Mouse (Mus musculus): Measurements from ENCODE around the gene Ntan1. TPM values are rescaled to one million over a fixed set of nuclear protein-coding genes. Genes with fewer than 3 reads are reported as not detected.
A peak's percentile ranks its signal among the peaks of the same experiment; 100 is the strongest.
"Not testable (repeated sequence)": the region's sequence is repeated elsewhere in the genome, so short reads cannot be mapped to it uniquely, and the experiment has no call there.

The Ntan1 gene
- total RNA-seq (2014; fragmentation: Nextera tagmentation): 61.4 and 76.5 TPM in 2 replicates
- total RNA-seq (2017): 51.9 and 56.2 TPM in 2 replicates

GRCm38 (mm10) chr16:13818560-13819393, at the start of gene Ntan1:
TSS of gene Ntan1 (plus strand) at chr16:13818845.
- ATAC-seq (replicated peaks; ENCODE audit: poor library complexity, severe bottlenecking): peak; percentile 81

- not testable (repeated sequence) for ATAC-seq (replicated peaks; ENCODE audit: poor library complexity, severe bottlenecking)
These were observed 47.0 kb upstream of the Ntan1 start for GRCm38 (mm10) chr16:13771603-13772002.

- not testable (repeated sequence) for ATAC-seq (replicated peaks; ENCODE audit: poor library complexity, severe bottlenecking)
These were observed 46.6 kb upstream of the Ntan1 start for GRCm38 (mm10) chr16:13772051-13772450.

- not testable (repeated sequence) for ATAC-seq (replicated peaks; ENCODE audit: poor library complexity, severe bottlenecking)
These were observed 44.6 kb upstream of the Ntan1 start for GRCm38 (mm10) chr16:13774011-13774410.

GRCm38 (mm10) chr16:13774651-13775050, 44.0 kb upstream of the Ntan1 start:
- not testable (repeated sequence) for ATAC-seq (replicated peaks; ENCODE audit: poor library complexity, severe bottlenecking)

GRCm38 (mm10) chr16:13780353-13781036, 38.1 kb upstream of the Ntan1 start, which contains the start of gene Rrn3:
TSS of gene Rrn3 (plus strand) at chr16:13780708.
- peak; percentile 99 for ATAC-seq (replicated peaks; ENCODE audit: poor library complexity, severe bottlenecking)

- no peak for ATAC-seq (replicated peaks; ENCODE audit: poor library complexity, severe bottlenecking)
These were observed 37.4 kb upstream of the Ntan1 start for GRCm38 (mm10) chr16:13781216-13781615.

GRCm38 (mm10) chr16:13785932-13786331, 32.7 kb upstream of the Ntan1 start:
- ATAC-seq (replicated peaks; ENCODE audit: poor library complexity, severe bottlenecking): no peak

- ATAC-seq (replicated peaks; ENCODE audit: poor library complexity, severe bottlenecking): not testable (repeated sequence)
These were observed 25.2 kb upstream of the Ntan1 start for GRCm38 (mm10) chr16:13793441-13793840.

GRCm38 (mm10) chr16:13796746-13797175, 21.9 kb upstream of the Ntan1 start:
- ATAC-seq (replicated peaks; ENCODE audit: poor library complexity, severe bottlenecking): peak; percentile 94

GRCm38 (mm10) chr16:13801231-13801630, 17.4 kb upstream of the Ntan1 start:
- ATAC-seq (replicated peaks; ENCODE audit: poor library complexity, severe bottlenecking): no peak

GRCm38 (mm10) chr16:13804666-13805065, 14.0 kb upstream of the Ntan1 start:
- ATAC-seq (replicated peaks; ENCODE audit: poor library complexity, severe bottlenecking): no peak

GRCm38 (mm10) chr16:13807616-13808015, 11.0 kb upstream of the Ntan1 start:
- no peak for ATAC-seq (replicated peaks; ENCODE audit: poor library complexity, severe bottlenecking)

- peak; percentile 33; the same call in 1 of the 2 replicates for ATAC-seq (replicated peaks; ENCODE audit: poor library complexity, severe bottlenecking)
These were observed 10.2 kb upstream of the Ntan1 start for GRCm38 (mm10) chr16:13808410-13808809.

- no peak for ATAC-seq (replicated peaks; ENCODE audit: poor library complexity, severe bottlenecking)
These were observed 6.5 kb upstream of the Ntan1 start for GRCm38 (mm10) chr16:13812152-13812551.

GRCm38 (mm10) chr16:13813200-13813599, 5.4 kb upstream of the Ntan1 start:
- no peak for ATAC-seq (replicated peaks; ENCODE audit: poor library complexity, severe bottlenecking)

- no peak for ATAC-seq (replicated peaks; ENCODE audit: poor library complexity, severe bottlenecking)
These were observed 724 bp downstream of the Ntan1 start for GRCm38 (mm10) chr16:13819394-13819743.

- ATAC-seq (replicated peaks; ENCODE audit: poor library complexity, severe bottlenecking): no peak
These were observed 1.3 kb downstream of the Ntan1 start for GRCm38 (mm10) chr16:13819806-13820500.

GRCm38 (mm10) chr16:13820771-13821170, 2.1 kb downstream of the Ntan1 start:
- ATAC-seq (replicated peaks; ENCODE audit: poor library complexity, severe bottlenecking): no peak

- no peak; the same call in 1 of the 2 replicates for ATAC-seq (replicated peaks; ENCODE audit: poor library complexity, severe bottlenecking)
These were observed 7.3 kb downstream of the Ntan1 start for GRCm38 (mm10) chr16:13825781-13826490.

Measured in granulocyte monocyte progenitor cell, adult 5-6 weeks (primary cell).